Mouse (Mus musculus) thymus, adult 2 months (tissue): ENCODE measurements around the gene Glt6d1. TPM values are rescaled to one million over a fixed set of nuclear protein-coding genes. Genes with fewer than 3 reads are reported as not detected.
"Not testable (repeated sequence)": the region's sequence is repeated elsewhere in the genome, so short reads cannot be mapped to it uniquely, and the experiment has no call there.

Experiments
- DNase-seq: peaks from one replicate; pipeline ENCODE4 v3.0.0; 2021
- H3K27ac ChIP-seq: fragments of 200-500 bp; 2 replicates; pipeline ENCODE4 v1.5.1; 2012; ENCODE audit warnings: low read length, control low read depth; ENCODE audit not compliant: control insufficient read depth, insufficient read depth
- H3K27me3 ChIP-seq: fragments of 200-500 bp; 2 replicates; pipeline ENCODE4 v1.6.1; 2012; ENCODE audit warnings: mild to moderate bottlenecking, low read length, moderate library complexity, mixed read lengths; ENCODE audit not compliant: control insufficient read depth, insufficient read depth
- H3K36me3 ChIP-seq: fragments of 200-500 bp; 2 replicates; pipeline ENCODE4 v1.6.1; 2012; ENCODE audit warnings: mild to moderate bottlenecking, low read length, moderate library complexity; ENCODE audit not compliant: control insufficient read depth, insufficient read depth
- H3K4me1 ChIP-seq: fragments of 200-500 bp; replicated peaks from 2 replicates; pipeline ENCODE4 v1.6.1; 2012; ENCODE audit warnings: low read length; ENCODE audit not compliant: control insufficient read depth, insufficient read depth
- H3K4me3 ChIP-seq: fragments of 200-500 bp; 2 replicates; pipeline ENCODE4 v1.5.1; 2012; ENCODE audit warnings: mild to moderate bottlenecking, low read length, control low read depth, moderate library complexity; ENCODE audit not compliant: control insufficient read depth, insufficient read depth
- CTCF ChIP-seq: fragments of 200-500 bp; IDR thresholded peaks from 2 replicates; pipeline ENCODE4 v1.5.1; 2012; ENCODE audit warnings: mild to moderate bottlenecking, control low read depth, low read length, moderate library complexity, borderline replicate concordance; ENCODE audit not compliant: control insufficient read depth, poor library complexity, insufficient read depth; ENCODE audit errors: extremely low read depth
- POLR2A ChIP-seq: fragments of 200-500 bp; IDR thresholded peaks from 2 replicates; pipeline ENCODE4 v1.6.1; 2012; ENCODE audit warnings: mild to moderate bottlenecking, low read length, control low read depth, moderate library complexity; ENCODE audit not compliant: control insufficient read depth, poor library complexity, insufficient read depth; ENCODE audit errors: extremely low read depth
- WGBS: fragments of 180-500 bp; shearing (Covaris S2); methylation state at CpG from one replicate; pipeline ENCODE4 v1.1.7; 2018; 5-methylcytosine and 5-hydroxymethylcytosine counted together
- polyA plus RNA-seq: library from polyadenylated mRNA; depleted of rRNA; stranded (reverse); fragments of >200 nt; gene quantifications from 2 replicates; pipeline ENCODE4 v1.2.3, GENCODE M21; 2012; rRNA removed

Glt6d1 gene
- not detected in 2 replicates for polyA plus RNA-seq

- H3K36me3 ChIP-seq, DNase-seq, H3K27me3 ChIP-seq, H3K27ac ChIP-seq, H3K4me3 ChIP-seq, H3K4me1 ChIP-seq: not testable (repeated sequence)
- WGBS = 71% methylated on average over 1 of the region's 1 CpGs
These were observed at the start of gene Glt6d1 for GRCm38 (mm10) chr2:25815748-25816147. Glt6d1 (minus strand) TSS chr2:25815848.

GRCm38 (mm10) chr2:25865412-25865811 is 49.8 kb upstream of the Glt6d1 start:
- H3K36me3 ChIP-seq = no peaks in the 10 kb centered on the region
- no peak overlapping the region for H3K27ac ChIP-seq
- no peak for DNase-seq
- no peaks in the 10 kb centered on the region for H3K4me1 ChIP-seq
- 30% methylated on average over 4 of the region's 4 CpGs for whole genome bisulfite sequencing
- no peaks in the 10 kb centered on the region; the same call in none of the 2 replicates for H3K27me3 ChIP-seq
- TF ChIP-seq POLR2A (no peak), CTCF (no peak)
- H3K4me3 ChIP-seq = no peak overlapping the region

GRCm38 (mm10) chr2:25864230-25864629 is 48.6 kb upstream of the Glt6d1 start:
- no peak for TF ChIP-seq POLR2A
- no peak for TF ChIP-seq CTCF
- no peak for DNase-seq
- H3K27ac ChIP-seq = no peak overlapping the region
- no peaks in the 10 kb centered on the region; the same call in none of the 2 replicates for H3K27me3 ChIP-seq
- H3K36me3 ChIP-seq = no peaks in the 10 kb centered on the region
- 9% methylated on average over 18 of the region's 18 CpGs for WGBS
- no peaks in the 10 kb centered on the region for H3K4me1 ChIP-seq
- H3K4me3 ChIP-seq = no peak overlapping the region

- 5% methylated on average over 53 of the region's 53 CpGs for WGBS
- H3K27ac ChIP-seq = no peak within 1 kb of the TSS
- no peaks in the 10 kb centered on the region for H3K4me1 ChIP-seq
- no peaks in the 10 kb centered on the region for H3K36me3 ChIP-seq
- no peak within 1 kb of the TSS for H3K4me3 ChIP-seq
- H3K27me3 ChIP-seq = no peaks in the 10 kb centered on the region; the same call in none of the 2 replicates
- TF ChIP-seq CTCF (no peak), POLR2A (no peak)
- no peak for DNase-seq
These were observed 47.9 kb upstream of the Glt6d1 start, which contains the start of gene Kcnt1 for GRCm38 (mm10) chr2:25863337-25864131. Kcnt1 (plus strand) TSS chr2:25863734.

GRCm38 (mm10) chr2:25862696-25863270 is 47.1 kb upstream of the Glt6d1 start:
- 81% methylated on average over 5 of the region's 5 CpGs for WGBS

GRCm38 (mm10) chr2:25862038-25862437 is 46.4 kb upstream of the Glt6d1 start:
- Histone ChIP-seq H3K27ac (no peak overlapping the region), H3K36me3 (no peaks in the 10 kb centered on the region), H3K4me3 (no peak overlapping the region), H3K27me3 (no peaks in the 10 kb centered on the region; the same call in none of the 2 replicates), H3K4me1 (no peaks in the 10 kb centered on the region)
- WGBS = 91% methylated on average over 2 of the region's 2 CpGs
- no peak for DNase-seq
- TF ChIP-seq POLR2A (no peak), CTCF (no peak)

More at GRCm38 (mm10) chr2:25862696-25863270, 47.1 kb upstream of the Glt6d1 start:
- TF ChIP-seq CTCF (no peak), POLR2A (no peak)
- no peaks in the 10 kb centered on the region; the same call in none of the 2 replicates for H3K27me3 ChIP-seq
- H3K4me3 ChIP-seq = no peak overlapping the region
- no peaks in the 10 kb centered on the region for H3K36me3 ChIP-seq
- no peak overlapping the region for H3K27ac ChIP-seq
- DNase-seq = no peak
- no peaks in the 10 kb centered on the region for H3K4me1 ChIP-seq
